Mouse (Mus musculus) mature B cell (primary cell): ENCODE measurements around the gene Mast4.

ENCODE experiments used
- in situ Hi-C: fragments of 300-500 bp; cut with MboI; formaldehyde crosslinking; loops from 2 replicates; pipeline ENCODE4 v1.14.3; 2019

Gene Mast4

DNA sequence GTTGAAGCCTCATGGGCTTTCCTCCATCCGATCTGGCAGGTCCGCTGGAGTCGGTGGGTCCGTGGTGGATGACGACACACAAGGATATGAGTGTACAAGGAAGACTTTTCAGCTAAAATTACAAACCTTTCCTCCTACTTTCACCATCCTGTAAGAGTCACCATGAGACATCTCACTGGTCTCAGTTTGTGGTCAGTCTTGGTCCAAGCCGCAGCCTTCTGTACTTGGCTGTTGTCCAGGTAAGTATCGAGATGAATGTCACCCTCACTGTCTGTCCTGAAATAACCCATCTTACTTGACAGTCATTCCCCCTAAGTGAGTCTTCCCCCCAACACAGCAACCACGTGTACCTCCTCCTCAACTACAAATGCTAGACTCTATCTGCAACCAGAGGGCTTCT, 94.6 kb downstream of the Mast4 start:
- in situ Hi-C loops: no loop called here

- in situ Hi-C loops: no loop called here
Measured at GRCm38 (mm10) chr13:103238034-103238705, 96.1 kb downstream of the Mast4 start.

DNA sequence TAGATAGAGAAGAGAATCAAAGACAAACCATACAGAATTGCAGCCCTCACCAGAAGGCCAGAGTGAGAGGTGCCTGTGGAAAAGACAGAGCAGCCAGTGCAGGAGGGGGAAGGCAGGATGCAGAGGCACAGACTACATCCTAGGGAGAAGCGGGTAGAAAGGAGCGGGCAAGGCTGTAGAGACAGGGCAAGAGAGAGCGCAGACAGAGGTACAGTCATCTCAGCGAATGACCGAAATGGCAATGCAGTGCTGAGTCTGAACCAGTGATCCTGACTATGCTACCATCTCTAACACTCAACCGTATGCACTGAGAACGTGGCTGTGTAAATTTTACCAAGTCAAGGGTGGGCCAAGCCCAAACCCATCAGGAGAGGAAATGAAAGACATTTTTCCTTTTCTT, 102.1 kb downstream of the Mast4 start:
- in situ Hi-C loops: no loop called here

GRCm38 (mm10) chr13:103229069-103229468, 105.2 kb downstream of the Mast4 start:
- in situ Hi-C loops: no loop called here

DNA sequence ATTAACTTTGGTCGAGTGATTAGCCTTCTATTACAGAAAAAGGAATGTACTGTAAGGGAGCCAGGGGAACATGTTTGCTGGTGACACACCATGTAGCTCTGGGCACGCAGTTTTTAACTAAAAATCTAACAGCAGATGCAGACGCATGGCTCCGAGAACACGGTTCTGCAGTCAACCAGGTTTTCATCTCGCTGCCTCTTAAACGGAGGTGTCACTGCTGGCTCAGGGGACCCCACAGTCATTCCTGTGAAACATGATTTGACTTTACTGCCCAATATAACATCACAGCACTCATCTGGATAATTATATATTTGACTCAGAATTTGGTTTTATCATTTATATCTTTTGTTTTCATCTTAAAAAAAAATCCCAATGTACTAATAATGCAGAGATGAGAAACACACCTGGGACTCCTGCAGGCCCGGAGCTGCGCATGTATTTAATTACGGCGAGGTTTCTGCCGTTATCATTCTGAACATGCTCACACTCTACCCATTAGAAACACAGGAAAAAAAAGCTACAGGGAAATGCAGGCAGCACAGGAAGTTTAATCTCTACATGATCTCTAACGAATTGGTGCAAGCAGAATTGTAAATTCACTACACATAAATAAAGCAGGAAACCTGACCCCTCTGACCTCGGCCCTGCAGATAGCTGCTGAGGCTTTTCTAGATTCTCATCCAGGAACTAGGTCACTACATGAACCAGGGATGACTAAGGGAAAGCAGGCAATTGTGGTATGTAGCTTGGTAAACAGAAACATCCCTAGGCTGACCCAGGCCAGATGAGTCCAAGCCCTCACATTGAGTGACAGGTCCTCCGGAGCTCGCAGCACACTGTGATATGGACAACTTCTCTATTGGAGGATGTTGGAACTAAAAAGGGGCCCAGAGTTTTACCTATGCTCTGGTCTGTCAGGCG, 108.1 kb downstream of the Mast4 start:
- in situ Hi-C loops: no loop called here

- in situ Hi-C loops: no loop called here
Measured at GRCm38 (mm10) chr13:103225217-103225894, 108.9 kb downstream of the Mast4 start.

DNA sequence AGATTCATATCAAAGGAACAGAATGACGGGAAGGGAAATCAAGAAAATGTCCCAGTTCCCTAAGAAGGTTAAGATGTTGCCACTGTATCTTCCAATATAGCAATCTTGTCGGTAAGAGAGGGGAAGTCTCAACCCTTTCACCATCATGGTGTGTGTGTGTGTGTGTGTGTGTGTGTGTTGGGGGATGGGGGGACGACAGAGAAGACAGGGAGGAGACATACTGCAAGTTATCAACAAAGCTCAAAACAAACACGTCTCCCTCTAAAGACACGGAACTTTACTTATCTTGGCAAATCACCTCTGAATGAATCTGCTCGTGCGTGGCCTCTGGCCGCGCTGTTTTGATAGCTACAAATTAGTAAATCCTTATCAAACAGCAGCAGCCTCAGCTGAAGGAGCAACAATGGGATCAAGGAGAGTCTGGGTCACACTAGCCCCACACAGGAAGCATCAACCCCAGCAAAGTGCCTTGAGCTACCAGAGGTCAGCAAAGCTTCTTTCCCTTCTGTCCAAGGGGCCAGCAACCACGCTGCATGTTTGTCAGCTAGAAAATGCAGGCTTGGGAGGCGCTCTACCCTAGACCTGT, 113.7 kb downstream of the Mast4 start:
- in situ Hi-C loops: no loop called here

DNA sequence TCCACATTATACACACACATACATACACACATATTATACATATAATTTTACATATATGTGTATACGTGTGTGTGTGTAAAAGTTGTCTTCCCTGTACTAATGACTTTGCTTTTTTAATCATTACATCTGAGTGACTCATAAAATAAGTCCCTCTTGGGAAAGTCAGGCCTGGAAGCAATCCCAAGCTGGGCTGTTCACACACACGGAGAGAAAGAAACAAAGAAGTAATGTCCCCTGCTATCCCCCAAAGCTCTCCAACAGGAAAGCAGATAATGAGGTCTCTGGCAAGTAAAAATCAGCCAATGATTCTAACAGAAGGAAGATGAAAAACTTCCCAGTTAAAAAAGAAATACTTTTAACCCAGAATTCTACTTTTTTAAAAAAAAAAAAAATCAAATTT, 114.3 kb downstream of the Mast4 start:
- in situ Hi-C loops: no loop called here

DNA sequence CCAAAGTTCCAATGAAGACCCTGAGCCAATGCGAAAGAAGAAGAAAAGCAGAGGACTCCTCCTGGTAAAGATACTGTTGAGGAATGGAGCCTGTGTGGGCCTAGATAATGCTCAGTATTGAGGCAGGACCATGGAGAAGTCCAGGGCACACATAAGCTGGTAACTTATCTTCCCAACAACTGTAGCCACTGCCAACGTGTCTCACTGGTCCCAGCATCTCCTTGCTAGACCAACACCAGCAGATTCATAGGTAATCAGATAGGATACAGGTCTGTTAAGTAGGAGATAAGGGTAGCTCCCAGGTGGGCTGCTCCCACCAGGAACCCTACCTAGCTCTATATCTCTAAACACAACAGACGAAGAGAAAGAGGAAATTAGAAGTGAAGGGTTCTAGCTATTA, 116.8 kb downstream of the Mast4 start:
- in situ Hi-C loops: no loop called here

- in situ Hi-C loops: no loop called here
Measured at GRCm38 (mm10) chr13:103214506-103214905, 119.8 kb downstream of the Mast4 start.

DNA sequence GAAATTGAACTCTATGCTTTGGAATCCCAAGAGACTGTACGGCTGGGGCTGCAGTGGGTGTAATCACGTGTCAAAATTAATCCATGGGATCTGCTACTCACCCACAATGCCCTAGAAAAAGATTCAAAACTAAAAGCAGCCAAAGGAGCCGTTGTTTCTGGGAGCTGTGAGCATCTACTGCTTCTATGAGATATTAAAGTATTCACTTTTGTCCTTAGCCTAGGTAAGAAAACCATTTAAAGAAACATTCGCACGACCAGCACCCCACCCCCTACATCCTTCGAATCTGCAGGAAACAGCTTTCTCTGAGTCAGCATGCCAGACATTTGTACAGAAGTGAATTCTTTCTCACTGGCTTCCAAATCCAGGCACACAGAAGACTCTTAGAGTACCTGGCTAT, 122.3 kb downstream of the Mast4 start:
- in situ Hi-C loops: no loop called here

DNA sequence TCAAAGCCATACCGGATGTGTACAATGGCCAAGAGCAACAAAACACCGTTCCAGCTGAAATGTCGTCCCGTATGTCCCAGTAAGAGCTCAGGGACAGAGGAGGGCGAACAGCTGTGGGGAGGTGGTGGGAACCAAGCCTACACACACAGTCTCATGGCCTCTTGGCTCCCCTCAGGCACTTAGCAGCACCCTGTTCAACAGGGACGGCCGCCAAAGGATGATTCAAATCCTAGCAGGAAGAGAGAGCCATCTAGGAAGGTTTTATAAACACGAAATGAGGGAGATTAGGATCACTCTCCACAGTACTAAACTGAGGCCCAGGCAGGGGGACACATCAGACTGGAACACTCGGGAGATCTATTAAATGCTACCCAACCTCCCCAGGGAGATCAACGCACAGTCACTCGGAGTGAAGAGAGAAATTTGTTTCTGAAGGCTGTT, 122.8 kb downstream of the Mast4 start:
- in situ Hi-C loops: no loop called here

DNA sequence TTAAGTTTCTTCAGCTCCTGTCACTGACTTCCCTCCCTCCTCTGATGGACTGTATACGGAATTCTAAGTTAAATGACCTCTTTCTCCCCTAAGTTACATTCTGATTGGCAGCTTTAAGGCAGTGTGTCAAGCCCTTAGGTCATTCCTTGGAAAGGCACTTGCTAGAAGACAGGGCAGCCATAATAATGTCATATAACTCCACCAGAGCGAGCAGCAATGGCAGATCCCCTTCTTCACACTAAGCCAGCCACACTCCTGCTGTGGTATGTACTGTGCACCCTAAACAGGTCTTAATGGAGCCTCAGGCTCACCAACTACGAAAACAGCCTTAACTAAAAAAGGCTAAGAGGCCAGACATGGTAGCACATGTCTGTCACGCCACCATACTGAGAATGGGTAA, 123.6 kb downstream of the Mast4 start:
- in situ Hi-C loops: no loop called here

- in situ Hi-C loops: no loop called here
Measured at GRCm38 (mm10) chr13:103207199-103207598, 127.1 kb downstream of the Mast4 start.

DNA sequence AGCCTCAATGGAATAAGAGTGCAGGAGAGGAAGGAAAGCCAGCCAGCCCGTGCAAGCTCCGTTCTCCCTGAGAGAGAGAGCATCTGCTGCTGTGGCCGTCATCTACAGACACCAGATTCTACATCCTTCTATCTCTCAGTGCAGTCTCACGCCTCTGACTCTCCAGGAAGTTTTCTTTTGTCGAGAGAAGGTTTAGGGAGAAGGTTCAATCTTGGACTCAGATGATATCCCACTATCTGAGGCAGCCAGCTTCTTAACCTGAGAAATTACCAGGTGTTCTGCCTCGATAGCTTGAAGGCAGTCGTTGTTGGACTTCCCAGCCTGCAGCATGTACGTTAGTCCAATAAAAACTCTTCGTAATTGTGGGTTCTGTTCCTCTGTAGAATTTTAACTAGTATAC, 127.7 kb downstream of the Mast4 start:
- in situ Hi-C loops: no loop called here

- in situ Hi-C loops: no loop called here
Measured at GRCm38 (mm10) chr13:103205191-103205590, 129.1 kb downstream of the Mast4 start.

DNA sequence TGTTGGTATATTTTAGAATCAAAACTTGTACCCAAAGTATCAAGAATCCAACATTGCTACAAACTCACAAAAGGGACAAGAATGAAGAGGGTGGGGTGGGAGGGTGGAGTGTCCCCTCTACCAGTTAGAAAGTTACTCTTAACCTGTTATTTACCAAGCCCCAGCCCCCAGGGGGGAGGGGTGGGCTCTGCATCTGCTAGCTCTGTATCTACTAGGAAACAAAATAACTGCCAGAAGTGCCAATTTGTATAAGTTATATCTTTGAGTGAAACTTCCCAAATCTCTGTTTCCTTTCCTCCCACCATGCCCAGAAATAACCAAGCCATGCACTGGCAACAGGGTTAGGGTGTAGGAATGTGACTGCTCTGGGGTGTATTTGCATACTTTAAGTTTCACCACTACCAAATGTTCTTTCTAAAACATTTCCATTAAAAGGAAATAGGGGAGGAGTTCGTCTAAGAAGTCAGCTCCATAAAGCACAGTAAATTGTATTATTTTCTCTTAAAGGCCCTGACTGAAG, 130.9 kb downstream of the Mast4 start:
- in situ Hi-C loops: no loop called here

- in situ Hi-C loops: no loop called here
Measured at GRCm38 (mm10) chr13:103201016-103201760, 133.1 kb downstream of the Mast4 start.

DNA sequence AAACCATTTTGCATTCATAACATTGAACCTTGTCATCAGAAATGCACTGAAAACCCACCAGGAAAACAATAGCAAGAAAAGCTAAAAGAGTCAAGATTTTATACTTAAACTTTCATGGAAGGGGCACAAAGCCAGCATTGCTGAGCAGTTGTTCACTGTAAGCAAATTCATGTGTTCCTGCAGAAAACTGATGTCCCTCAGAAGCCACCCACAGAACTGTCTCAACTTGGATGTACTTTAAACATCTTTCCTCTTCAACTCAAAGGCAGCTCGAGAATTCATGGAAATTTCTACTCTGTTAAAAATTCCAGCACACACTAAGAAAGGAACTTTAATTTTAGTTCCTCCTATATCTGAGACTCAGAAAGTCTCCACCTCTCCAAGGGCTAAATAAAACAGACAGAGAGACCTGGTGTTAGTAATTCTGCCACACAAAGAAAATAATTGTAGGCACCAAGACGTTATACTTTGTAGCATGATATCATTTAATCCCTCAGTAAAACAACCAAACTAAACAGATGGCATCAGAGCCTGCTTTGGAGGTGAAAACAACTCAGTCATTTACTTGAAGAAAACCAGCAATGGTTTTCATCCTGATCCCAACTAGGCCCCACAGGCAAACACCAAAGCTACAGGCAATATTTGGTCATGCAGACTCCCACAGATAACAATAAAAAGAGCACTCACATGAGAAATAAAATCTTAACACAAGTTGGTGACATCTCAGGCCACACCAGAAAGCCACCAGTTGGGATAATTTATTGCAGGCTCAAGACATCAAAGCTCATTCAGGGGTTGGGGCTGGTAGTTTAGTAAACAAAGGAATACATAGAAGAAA, 134.3 kb downstream of the Mast4 start:
- in situ Hi-C loops: no loop called here

- in situ Hi-C loops: no loop called here
Measured at GRCm38 (mm10) chr13:103198210-103198940, 135.9 kb downstream of the Mast4 start.
